Mouse (Mus musculus) thymus, adult 2 months (tissue): ENCODE measurements at regions not wholly inside any gene's neighbourhood (a gene's known extent, or its start where the extent isn't known, plus 50 kb on each side); places are given as distances from the start of the nearest gene placed in this dataset.

Experiments
- CTCF ChIP-seq: fragments of 200-500 bp; IDR thresholded peaks from 2 replicates; pipeline ENCODE4 v1.5.1; 2012; ENCODE audit warnings: mild to moderate bottlenecking, control low read depth, low read length, moderate library complexity, borderline replicate concordance; ENCODE audit not compliant: control insufficient read depth, poor library complexity, insufficient read depth; ENCODE audit errors: extremely low read depth
- POLR2A ChIP-seq: fragments of 200-500 bp; IDR thresholded peaks from 2 replicates; pipeline ENCODE4 v1.6.1; 2012; ENCODE audit warnings: mild to moderate bottlenecking, low read length, control low read depth, moderate library complexity; ENCODE audit not compliant: control insufficient read depth, poor library complexity, insufficient read depth; ENCODE audit errors: extremely low read depth

GRCm38 (mm10) chr14:25185556-25185958, 273.4 kb upstream of the Zmiz1 start:
- TF ChIP-seq POLR2A (no peak), CTCF (no peak)
